Mouse (Mus musculus) kidney, adult 18-20 months (tissue): Measurements from ENCODE around the gene Kif1b.

ENCODE experiments used
- DNase-seq: peaks from one replicate; pipeline ENCODE4 v3.0.0; 2021

Gene Kif1b

GRCm38 (mm10) chr4:149307596-149308490 lies at the start of gene Kif1b:
Gene Kif1b, minus strand, starts transcription at chr4:149307693.
- DNase-seq: peak; percentile 99

GRCm38 (mm10) chr4:149354671-149355070 lies 47.2 kb upstream of the Kif1b start:
- no peak for DNase-seq

- DNase-seq: no peak
These were observed 44.2 kb upstream of the Kif1b start for GRCm38 (mm10) chr4:149351596-149352150.

GRCm38 (mm10) chr4:149348963-149349362 lies 41.5 kb upstream of the Kif1b start:
- DNase-seq: no peak

- no peak for DNase-seq
These were observed 38.4 kb upstream of the Kif1b start for GRCm38 (mm10) chr4:149345873-149346272.

GRCm38 (mm10) chr4:149344311-149344710 lies 36.8 kb upstream of the Kif1b start:
- no peak for DNase-seq

- no peak for DNase-seq
These were observed 33.2 kb upstream of the Kif1b start for GRCm38 (mm10) chr4:149340680-149341079.

- no peak for DNase-seq
These were observed 32.1 kb upstream of the Kif1b start for GRCm38 (mm10) chr4:149339426-149340214.

- no peak for DNase-seq
These were observed 30.6 kb upstream of the Kif1b start for GRCm38 (mm10) chr4:149338137-149338536.

GRCm38 (mm10) chr4:149337353-149337752 lies 29.9 kb upstream of the Kif1b start:
- DNase-seq: no peak

- DNase-seq: no peak
These were observed 28.8 kb upstream of the Kif1b start for GRCm38 (mm10) chr4:149336302-149336701.

- no peak for DNase-seq
These were observed 27.4 kb upstream of the Kif1b start for GRCm38 (mm10) chr4:149334881-149335280.

- DNase-seq: no peak
These were observed 25.2 kb upstream of the Kif1b start for GRCm38 (mm10) chr4:149332726-149333125.

GRCm38 (mm10) chr4:149330495-149330894 lies 23.0 kb upstream of the Kif1b start:
- DNase-seq: no peak

GRCm38 (mm10) chr4:149328735-149329134 lies 21.2 kb upstream of the Kif1b start:
- no peak for DNase-seq

- DNase-seq: no peak
These were observed 19.8 kb upstream of the Kif1b start for GRCm38 (mm10) chr4:149327281-149327680.

- DNase-seq: no peak
These were observed 18.1 kb upstream of the Kif1b start for GRCm38 (mm10) chr4:149325411-149326162.

- no peak for DNase-seq
These were observed 16.2 kb upstream of the Kif1b start for GRCm38 (mm10) chr4:149323730-149324129.

- no peak for DNase-seq
These were observed 15.2 kb upstream of the Kif1b start for GRCm38 (mm10) chr4:149322718-149323117.

GRCm38 (mm10) chr4:149322286-149322685 lies 14.8 kb upstream of the Kif1b start:
- no peak for DNase-seq

GRCm38 (mm10) chr4:149319088-149319487 lies 11.6 kb upstream of the Kif1b start:
- no peak for DNase-seq

GRCm38 (mm10) chr4:149317387-149317786 lies 9.9 kb upstream of the Kif1b start:
- DNase-seq: no peak
